Mouse (Mus musculus) lung, postnatal 4 days (tissue): ENCODE measurements around the gene Ppie.
"Not testable (repeated sequence)": the region's sequence is repeated elsewhere in the genome, so short reads cannot be mapped to it uniquely, and the experiment has no call there.

Source experiments
- DNase-seq, 2 experiments: peaks; one replicate each; pipeline ENCODE4 v3.0.0; 2021

Ppie gene

DNA sequence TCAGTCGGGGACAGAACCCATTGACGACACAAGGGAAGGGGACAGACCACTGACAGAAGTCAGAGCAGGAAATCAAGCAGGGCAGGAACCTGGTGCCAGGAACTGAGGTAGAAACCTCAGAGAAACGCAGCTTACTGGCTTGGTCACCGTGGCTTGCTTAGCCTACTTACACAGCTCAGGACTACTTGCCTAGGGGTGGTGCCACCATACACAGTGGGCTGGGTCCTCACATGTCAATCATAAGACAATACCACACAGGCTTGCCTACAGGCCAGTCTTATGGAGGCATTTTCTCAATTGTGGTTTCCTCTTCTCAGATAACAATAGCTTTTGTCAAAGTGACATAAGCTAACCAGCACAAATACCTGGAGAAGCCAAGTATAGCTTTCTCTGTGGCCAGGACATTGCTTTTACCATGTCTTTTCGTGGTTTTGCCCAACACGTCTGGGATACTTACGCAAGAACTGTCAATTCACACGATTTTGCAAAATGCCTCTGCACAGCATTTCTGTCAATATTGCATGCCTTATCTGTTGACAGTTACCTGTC is 27.5 kb downstream of the Ppie start:
- DNase-seq: no peak

DNA sequence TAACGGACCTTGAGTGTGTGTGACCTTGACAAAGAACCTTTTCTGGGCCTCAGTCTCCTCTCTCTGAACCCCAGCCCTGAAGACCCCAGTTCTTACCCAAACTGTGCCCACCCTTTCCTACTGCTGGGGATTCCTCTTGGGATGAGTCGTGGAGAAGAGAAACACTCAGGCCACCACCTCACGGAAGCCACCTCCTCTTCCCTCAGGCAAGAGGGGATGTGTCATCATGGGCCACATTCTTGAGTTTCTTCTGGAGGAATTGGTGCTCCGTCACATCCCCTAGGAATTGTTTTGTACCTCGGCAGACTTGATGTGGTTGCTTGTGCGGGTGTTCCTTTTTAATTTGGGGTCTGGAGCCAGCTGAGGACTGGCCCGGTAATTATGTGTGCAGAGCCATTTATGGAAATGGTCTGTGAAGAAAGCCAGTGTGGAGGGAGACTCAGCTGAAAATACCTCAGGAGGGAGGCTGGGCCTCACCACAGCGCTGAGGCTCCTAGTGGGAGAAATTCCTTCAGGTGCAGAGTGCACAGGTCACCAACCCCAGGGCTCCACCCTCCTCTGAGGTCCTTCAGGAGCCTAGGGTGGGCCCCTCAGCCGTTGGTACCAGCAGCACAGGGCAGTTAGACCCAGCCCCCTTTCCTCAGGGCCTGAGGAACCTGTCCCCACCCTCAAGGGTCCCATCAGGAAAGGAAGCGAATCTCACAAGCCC is 28.3 kb downstream of the Ppie start:
- DNase-seq: not testable (repeated sequence)

DNA sequence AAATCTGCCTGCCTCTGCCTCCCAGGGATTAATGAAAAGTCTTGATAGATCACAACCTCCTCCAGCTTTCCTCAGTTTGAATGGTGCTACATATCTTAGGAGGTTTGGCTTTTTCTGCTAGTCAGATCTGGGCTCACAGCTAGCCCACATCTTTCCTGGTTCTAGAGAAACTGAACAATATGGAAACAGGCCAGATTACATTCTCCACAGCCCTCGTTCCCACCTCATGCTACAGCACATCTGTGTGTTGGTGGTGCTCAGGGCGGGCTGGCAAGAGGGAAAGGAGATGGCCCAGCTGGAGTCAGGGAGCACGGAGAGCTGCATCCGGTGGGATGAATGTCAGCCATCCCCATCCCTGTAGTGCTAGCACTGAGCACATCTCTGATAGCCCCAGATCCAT is 29.0 kb downstream of the Ppie start:
- DNase-seq: no peak

DNA sequence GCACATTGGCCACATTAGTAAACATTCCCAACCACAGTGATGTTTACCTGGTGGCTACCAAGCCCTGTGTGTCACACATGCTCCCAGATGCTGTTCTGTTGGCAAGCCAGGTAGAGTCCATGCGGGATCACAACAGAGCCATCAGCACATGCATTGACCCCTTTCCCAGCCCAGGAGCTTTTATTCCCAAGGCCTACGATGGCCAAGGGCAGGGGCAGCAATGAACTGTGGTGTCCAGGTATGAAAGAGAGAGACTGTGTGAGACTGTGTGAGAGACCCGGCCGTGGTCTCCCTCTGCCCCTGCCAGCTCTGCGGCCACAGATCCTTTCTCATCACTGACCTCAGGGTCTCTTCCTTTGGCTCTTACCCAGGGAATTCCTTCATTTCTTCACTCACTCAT is 31.7 kb downstream of the Ppie start:
- no peak for DNase-seq

DNA sequence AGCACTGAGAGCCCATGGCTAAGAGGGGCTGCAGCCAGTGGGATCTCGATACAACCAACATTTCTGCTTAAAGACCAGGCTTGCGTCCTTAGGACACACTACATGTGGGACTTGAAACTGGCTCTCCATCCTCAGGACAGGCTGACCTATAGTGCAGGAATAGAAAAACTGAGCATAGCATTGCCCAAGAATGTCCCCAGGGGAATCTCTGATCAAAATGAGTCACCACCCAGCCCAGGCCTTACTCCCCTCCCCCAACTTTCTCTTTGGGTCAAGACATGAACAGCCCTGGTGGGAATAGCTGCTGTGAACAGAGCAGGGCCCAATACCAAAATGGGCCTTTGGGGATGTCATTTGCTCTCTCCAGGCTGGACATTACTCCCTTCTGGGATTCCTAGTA is 32.9 kb downstream of the Ppie start:
- DNase-seq: no peak

DNA sequence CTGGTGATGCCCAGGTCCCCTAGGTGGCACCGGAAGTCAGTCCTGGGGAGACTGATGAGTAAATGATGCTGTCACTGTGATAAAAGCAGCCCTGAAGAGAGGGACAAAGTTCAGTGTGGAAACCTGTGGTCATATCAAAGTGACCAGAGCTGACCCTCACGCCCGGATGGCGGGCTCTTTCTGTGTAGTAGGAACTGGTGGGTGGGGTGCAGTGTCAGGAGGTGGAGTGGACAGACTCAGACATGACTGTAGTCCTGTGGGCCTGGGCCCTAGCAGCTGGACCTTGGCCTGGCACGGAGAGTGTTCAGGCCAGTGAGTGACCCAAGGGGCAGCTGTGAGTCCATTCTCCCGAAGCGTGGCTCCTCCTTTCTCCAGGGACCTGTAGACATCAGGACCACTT is 33.8 kb downstream of the Ppie start:
- DNase-seq: not testable (repeated sequence)

DNA sequence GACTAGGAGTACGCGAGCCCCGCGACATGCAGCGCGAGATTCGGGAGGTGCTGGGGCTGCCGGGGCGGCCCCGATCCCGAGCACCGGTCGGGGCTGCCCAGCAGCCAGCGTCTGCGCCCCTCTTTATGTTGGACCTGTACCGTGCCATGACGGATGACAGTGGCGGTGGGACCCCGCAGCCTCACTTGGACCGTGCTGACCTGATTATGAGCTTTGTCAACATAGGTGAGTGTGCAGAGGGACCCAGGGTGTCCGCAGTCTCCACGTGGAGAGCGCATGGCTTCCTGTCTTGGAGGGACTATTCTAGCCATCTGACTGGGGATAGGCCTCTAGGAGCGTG is 34.3 kb downstream of the Ppie start:
- DNase-seq: no peak

DNA sequence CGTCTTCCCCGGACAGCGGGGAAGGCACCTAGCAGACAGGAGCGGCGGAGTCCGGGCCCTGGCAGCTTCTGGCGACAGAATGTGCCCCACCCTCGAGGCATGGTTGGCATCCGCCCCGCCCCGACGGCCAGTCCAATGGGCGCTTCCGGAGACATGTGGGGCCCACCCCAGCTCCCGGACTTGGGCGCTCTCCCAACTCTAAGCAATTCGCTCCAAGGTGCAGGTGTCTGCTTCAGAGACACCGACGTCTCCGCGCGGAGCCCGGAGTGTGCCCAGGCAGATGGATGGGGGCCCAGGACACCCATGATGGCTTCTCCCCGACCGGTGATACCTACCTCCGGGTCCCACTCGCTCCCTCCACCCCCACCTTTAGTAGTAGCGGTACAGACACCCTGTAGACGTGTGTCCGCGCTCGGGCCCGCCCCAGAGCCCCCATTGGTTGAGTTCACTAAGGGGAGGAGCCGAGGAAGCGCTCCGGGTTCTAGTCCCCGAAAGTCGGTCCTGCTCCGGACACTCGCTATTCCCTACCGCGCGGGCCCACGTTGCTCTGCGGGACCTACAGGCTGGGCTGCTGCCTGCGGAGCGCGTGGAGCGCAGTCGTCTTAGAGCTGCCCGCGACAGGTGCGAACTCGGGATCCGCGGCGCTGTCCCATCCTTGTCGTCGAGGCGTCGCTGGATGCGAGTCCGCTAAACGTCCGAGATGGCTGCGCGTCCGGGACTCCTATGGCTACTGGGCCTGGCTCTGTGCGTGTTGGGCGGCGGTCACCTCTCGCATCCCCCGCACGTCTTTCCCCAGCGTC is 34.9 kb downstream of the Ppie start, which contains the start of gene Bmp8b:
Bmp8b (plus strand) TSS at position 515 of the 800 bp plus-strand sequence.
- peak; percentile 27 to 65 for DNase-seq

DNA sequence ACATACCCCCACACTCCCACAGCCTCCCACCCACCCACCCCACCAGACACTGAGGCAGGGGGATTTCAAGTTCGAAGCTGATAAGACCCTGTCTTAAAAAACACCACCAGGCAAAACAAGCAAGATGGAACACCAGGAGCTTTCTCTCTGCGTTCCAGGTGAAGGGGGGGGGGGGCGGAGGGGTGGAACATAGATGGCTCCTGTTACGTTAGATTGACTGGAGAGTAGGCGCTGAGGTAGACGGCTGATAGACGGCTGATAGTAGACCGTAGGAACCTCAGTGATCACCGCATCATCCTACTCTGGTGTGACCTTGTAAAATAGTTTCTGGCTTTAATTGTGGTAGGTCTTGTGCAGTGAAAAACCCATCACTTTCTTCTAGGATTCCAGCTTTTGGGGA is 45.9 kb downstream of the Ppie start:
- DNase-seq: no peak

DNA sequence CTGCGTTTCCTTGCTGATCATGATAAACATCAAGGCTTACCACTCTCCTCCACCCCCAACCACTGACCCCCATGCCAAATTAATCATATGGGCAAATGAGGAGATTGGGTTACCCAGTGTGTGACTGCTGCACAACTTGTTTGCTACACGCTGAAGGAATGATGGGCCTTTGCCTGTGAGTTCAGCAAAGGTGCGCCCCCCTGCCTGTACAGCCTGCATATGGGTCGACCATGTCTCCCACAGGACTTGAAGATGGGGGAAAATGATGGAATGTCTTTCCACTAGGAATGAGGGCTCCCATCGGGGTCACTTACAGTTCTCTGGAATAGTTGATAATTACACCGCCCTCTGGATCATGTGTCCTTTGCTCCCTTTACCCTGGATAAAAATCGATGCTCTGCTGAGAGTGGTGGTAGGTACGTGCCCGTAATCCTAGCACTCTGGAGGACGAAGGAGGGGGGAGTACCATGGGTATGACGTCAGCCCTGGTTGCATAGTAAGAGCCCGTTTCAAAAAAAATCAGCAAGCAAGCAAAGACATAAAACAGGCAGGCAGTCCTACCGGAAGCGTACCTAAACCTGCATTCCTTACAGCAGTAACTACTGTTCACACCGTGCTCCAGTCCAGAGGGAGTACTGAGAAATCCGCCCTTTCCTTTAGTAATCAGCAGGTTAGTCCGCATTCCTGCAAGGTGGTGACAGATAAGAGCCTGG is 46.5 kb downstream of the Ppie start:
- DNase-seq: no peak

DNA sequence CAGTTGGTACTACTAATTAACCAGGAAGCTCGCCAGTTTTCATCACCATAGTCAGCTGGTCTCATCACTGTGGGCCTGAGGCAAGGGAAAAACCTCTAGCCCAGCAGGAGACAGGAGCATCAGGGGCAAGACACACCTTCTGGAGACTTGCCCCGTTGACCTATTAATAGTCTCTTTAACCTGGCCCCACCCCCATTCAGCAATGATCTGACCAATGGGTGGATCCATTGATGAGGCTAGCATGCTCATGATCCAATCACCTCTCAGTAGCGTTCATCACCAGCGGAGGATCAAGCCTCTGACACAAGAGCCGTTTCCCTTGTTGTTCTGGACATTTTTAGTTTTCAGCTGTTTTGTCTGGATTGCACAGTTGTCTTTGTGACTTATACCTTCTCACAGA is 47.1 kb downstream of the Ppie start:
- no peak for DNase-seq

DNA sequence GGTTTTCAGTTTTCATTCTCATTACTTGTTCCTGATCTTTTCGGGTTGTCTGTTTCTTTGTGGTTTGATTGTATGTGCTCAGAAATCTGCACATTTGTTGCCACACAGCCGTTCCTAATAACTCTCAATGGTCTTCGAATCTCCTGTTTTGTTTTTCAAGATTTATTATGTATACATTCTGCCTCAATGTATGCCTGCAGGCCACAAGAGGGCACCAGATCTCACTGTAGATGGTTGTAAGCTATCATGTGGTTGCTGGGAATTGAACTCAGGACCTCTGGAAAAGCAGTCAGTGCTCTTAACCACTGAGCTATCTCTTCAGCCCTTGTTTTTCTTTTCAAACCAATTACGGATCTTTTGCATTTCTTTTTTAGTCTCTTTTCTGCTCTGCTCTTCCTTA is 53.4 kb downstream of the Ppie start:
- no peak for DNase-seq

DNA sequence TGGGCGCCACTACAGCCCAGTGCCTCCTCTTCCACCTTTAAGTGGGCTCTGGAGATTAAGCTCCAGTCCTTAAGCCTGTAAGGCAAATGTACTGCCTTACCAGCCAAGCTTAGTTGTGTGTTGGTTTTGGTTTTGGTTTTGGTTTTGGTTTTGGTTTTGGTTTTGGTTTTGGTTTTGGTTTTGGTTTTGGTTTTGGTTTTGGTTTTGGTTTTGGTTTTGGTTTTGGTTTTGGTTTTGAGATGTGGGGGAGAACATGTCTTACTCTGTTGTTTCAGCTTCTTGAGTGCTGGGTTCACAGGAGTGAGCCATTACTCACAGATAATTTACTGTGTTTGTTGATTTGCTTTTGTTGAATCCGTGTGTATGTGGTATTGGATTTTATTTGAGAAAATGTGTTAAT is 54.5 kb downstream of the Ppie start:
- DNase-seq: no peak

DNA sequence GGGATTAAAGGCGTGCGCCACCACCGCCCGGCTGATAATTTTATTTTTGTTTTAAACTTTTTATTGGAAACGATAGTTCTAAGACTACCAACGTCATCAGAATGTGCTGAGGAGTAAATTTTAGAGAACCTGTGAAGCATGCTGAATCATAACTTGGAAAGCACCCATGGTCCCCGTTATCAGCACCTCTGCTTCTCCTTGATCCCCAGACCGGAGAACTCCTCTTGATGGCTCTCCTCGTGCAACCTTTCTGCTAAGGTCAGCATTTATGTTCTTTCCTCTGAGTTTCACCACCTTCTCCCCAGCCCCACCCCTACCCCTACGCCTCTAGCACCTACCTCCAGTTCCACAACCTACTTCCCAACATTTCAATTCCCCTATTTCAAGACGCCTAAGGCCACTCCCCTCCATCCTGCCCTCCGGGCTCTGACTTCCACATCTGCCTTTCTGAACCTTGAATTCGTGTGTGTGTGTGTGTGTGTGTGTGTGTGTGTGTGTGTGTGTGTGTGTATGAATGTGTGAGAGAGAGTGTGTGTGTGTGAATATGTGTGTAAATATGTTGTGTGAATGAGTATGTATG is 56.3 kb downstream of the Ppie start:
- DNase-seq: no peak

DNA sequence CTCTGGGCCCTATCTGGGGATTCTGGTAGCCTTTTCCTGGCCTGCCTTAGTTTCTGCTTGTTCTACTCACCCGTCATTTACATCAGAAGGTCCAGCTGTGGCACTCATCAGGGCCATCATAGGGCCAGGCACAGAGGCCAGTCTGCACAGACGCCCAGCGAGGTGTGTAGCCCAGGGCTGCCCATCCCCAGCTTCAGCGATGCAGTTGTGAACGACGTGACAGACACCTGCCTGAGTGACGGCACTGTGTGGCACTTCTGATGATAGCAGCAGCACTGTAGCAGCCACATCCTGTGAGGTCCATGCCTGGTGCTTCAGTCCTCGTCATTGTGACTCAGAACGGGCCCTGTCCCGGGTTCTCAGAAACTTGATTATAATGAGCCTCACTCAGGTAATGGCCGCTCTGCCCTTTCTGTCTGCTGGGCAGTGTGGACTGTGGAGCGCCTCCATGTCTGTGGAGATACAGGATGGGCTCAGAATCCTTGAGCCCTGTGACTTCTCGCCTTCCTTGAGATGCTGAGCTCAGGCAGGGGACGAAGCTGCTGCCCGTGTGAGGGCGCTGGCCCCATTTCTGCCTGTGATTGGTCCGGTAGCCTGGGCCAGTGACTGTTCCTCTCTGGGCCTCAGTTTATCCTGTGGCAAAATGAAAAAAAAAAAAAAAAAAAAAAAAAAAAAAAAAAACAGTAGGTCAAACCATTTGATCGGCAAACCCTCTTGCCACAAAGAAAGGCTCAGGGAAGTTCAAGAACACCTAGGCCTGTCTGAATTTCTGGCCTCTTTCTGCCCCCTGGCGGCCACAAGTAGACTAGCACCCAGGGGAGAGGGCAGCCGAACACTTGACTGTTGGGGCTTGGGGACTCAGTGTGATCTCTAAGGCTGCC is 57.2 kb downstream of the Ppie start:
- peak; percentile 56 to 73 for DNase-seq

DNA sequence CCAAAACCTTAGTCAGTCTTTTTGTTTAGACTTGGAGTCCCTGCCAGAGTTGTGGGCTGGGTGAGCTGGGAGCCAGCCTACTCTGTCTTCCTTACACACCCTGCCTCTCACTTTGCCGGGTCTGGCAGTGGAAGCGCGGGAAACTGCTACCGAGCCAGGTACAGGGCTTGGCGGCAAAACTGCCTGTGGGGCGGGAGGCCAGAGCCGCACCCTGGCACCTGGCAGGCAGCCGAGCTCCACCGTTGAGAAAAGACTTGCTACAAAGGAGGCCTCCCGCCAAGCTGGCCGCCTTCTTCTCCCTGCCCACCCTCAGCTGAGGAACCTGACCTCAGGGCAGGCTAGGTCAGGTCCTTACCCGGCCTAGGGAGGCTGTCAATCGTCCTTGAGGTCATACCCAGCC is 59.0 kb downstream of the Ppie start:
- peak; percentile 59 to 77 for DNase-seq

DNA sequence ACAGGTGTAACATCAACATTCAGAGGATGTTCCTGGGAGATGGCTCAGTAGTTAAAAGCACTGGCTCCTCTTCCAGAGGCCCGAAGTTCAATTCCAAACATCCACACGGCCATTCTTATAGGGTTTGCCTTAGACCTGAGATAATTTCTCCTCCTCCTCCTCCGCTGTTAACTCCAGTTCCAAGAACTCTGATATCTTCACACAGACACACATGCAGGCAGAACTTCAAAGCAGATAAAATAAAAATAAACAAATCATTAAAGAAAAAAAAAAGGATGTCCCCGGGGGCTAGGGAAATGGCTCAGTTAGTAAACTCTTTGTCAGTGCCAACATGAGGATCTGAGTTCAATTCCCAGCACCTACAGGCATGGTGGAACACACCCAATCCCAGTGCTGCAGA is 61.5 kb downstream of the Ppie start:
- DNase-seq: no peak
